Mouse (Mus musculus) limb, embryonic 14.5 days (tissue): Measurements from ENCODE around the gene Fdx1l. TPM values are rescaled to one million over a fixed set of nuclear protein-coding genes. Genes with fewer than 3 reads are reported as not detected.
A peak's percentile ranks its signal among the peaks of the same experiment; 100 is the strongest.

Experiments used
- ATAC-seq: fragments of 200-750 bp; cut with Nextera tagmentation; 2 replicates; pipeline ENCODE4 v1.8.0; 2017; ENCODE audit warnings: low read depth, moderate number of reproducible peaks, moderate TSS enrichment; ENCODE audit not compliant: low FRiP score
- DNase-seq: peaks from one replicate; pipeline ENCODE4 v3.0.0-alpha.2; 2015; ENCODE audit warnings: low spot score
- H3K27ac ChIP-seq: fragments of 300-500 bp; sonication (generic); replicated peaks from 2 replicates; pipeline ENCODE4 v1.5.1; 2014; ENCODE audit warnings: low read depth, mild to moderate bottlenecking, low read length, moderate library complexity, mixed read lengths
- H3K27me3 ChIP-seq: fragments of 300-500 bp; sonication (generic); 2 replicates; pipeline ENCODE4 v1.6.1; 2014; ENCODE audit warnings: low read length, mixed read lengths; ENCODE audit not compliant: control insufficient read depth, insufficient read depth
- H3K36me3 ChIP-seq: fragments of 300-500 bp; sonication (generic); 2 replicates; pipeline ENCODE4 v1.6.1; 2014; ENCODE audit warnings: mild to moderate bottlenecking, low read length, moderate library complexity, mixed read lengths; ENCODE audit not compliant: control insufficient read depth, insufficient read depth
- H3K4me1 ChIP-seq: fragments of 300-500 bp; sonication (generic); 2 replicates; pipeline ENCODE4 v1.6.1; 2014; ENCODE audit warnings: antibody characterized with exemption, low read length, mixed read lengths; ENCODE audit not compliant: control insufficient read depth, insufficient read depth
- H3K4me2 ChIP-seq: fragments of 300-500 bp; sonication (generic); replicated peaks from 2 replicates; pipeline ENCODE4 v1.6.1; 2014; ENCODE audit warnings: low read depth, mild to moderate bottlenecking, low read length, moderate library complexity; ENCODE audit not compliant: severe bottlenecking
- H3K4me3 ChIP-seq: fragments of 300-500 bp; sonication (generic); replicated peaks from 2 replicates; pipeline ENCODE4 v1.5.1; 2014; ENCODE audit warnings: low read length
- H3K9ac ChIP-seq: fragments of 300-500 bp; sonication (generic); 2 replicates; pipeline ENCODE4 v1.6.1; 2014; ENCODE audit warnings: mild to moderate bottlenecking, low read depth, low read length, moderate library complexity; ENCODE audit not compliant: severe bottlenecking
- H3K9me3 ChIP-seq: fragments of 300-500 bp; sonication (generic); 2 replicates; pipeline ENCODE4 v1.6.1; 2016; ENCODE audit warnings: low read length; ENCODE audit not compliant: control insufficient read depth
- POLR2A ChIP-seq: fragments of 200-500 bp; IDR thresholded peaks from 2 replicates; pipeline ENCODE4 v1.8.0; 2012; ENCODE audit warnings: inconsistent platforms, mild to moderate bottlenecking, moderate library complexity, borderline replicate concordance; ENCODE audit not compliant: insufficient read depth, insufficient read length; ENCODE audit errors: extremely low read depth
- WGBS: fragments of 180-500 bp; shearing (Covaris S2); extraction: QIAGEN DNeasy Blood & Tissue Kit; methylation state at CpG from one replicate; pipeline ENCODE4 v1.1.7; 2014; 5-methylcytosine and 5-hydroxymethylcytosine counted together
- polyA plus RNA-seq, 2 experiments: library from polyadenylated mRNA; depleted of rRNA in 1 of 2; stranded (reverse) in 1 of 2; unstranded in 1 of 2; fragments of >200 nt; fragmentation: Nextera tagmentation in 1 of 2; extraction: Ambion mirVana in 1 of 2; gene quantifications; 2 replicates each; pipeline versions ENCODE4 v1.2.1 to v1.2.3; 2012 to 2014

The Fdx1l gene
- polyA plus RNA-seq, 2 experiments = 65.1 to 68.9 TPM

GRCm38 (mm10) chr9:21100447-21101161 is 27.2 kb upstream of the Fdx1l start:
- DNase-seq (no peak), ATAC-seq (no peak)
- H3K27me3 ChIP-seq = no peaks in the 10 kb centered on the region
- no peak for TF ChIP-seq POLR2A
- no peak overlapping the region for H3K4me2 ChIP-seq
- H3K9me3 ChIP-seq = no peaks in the 10 kb centered on the region
- no peaks in the 10 kb centered on the region for H3K4me1 ChIP-seq
- no peaks in the 10 kb centered on the region for H3K36me3 ChIP-seq
- no peak overlapping the region for H3K4me3 ChIP-seq
- no peak overlapping the region for H3K27ac ChIP-seq
- 47% methylated on average over 15 of the region's 15 CpGs for WGBS
- 0 out of 2 replicates have a peak overlapping the region, but pooled peaks have one; percentile 31 for H3K9ac ChIP-seq

DNA sequence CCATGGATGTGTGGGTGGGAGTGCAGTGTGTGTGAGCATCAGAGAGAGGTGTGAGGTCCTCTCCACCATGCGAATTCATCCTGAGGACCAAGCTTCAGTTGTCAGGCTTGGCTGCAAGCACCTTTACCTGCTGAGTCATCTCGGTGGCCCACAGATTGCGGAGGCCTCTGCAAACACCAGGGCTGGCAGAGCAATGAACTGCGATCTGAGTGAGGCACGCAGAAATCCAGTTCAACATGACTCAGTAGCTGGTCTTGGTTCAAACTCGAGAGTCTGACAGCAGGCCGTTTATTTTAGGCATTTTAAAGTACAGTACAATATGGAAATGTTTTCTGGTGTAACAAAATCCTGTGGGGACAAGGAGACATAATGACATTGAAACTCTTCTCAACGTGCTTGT is 24.4 kb upstream of the Fdx1l start:
- Histone ChIP-seq H3K27me3 (no peaks in the 10 kb centered on the region), H3K9me3 (no peaks in the 10 kb centered on the region), H3K27ac (no peak overlapping the region), H3K4me3 (no peak overlapping the region), H3K4me2 (no peak overlapping the region), H3K9ac (no peak overlapping the region), H3K4me1 (no peaks in the 10 kb centered on the region), H3K36me3 (no peaks in the 10 kb centered on the region)
- WGBS = 79% methylated on average over 8 of the region's 8 CpGs
- no peak for TF ChIP-seq POLR2A
- no peak for ATAC-seq
- DNase-seq = no peak

DNA sequence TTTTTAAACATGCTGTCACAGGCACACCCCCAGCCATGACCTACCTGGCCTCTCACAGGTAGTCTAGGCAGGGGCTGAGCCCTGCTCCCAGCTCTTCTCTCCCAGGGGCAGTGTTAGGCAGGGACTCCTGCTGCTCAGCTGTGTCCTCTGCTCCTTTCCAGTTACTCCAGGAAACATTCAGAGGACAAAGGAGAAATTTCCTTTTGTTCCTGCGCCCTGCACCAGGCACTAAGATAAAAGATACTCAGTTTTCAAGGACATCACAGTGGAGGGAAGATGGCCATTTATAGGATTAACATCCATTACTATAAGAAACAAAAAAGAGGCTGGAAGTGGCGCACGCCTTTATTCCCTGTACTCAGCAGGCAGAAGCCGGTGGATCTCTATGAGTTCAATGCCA is 22.5 kb upstream of the Fdx1l start:
- Histone ChIP-seq H3K4me3 (no peak overlapping the region), H3K27me3 (no peaks in the 10 kb centered on the region), H3K4me2 (no peak overlapping the region), H3K4me1 (peaks cover under 1% of the 10 kb centered on the region; the same call in 1 of the 2 replicates), H3K9me3 (no peaks in the 10 kb centered on the region), H3K9ac (no peak overlapping the region), H3K27ac (no peak overlapping the region), H3K36me3 (no peaks in the 10 kb centered on the region)
- WGBS = 94% methylated on average over 4 of the region's 4 CpGs
- no peak for ATAC-seq
- no peak for TF ChIP-seq POLR2A
- no peak for DNase-seq

GRCm38 (mm10) chr9:21093423-21093822 is 20.0 kb upstream of the Fdx1l start:
- Histone ChIP-seq H3K9me3 (no peaks in the 10 kb centered on the region), H3K4me1 (peaks cover 5% of the 10 kb centered on the region; the same call in 1 of the 2 replicates), H3K4me3 (no peak overlapping the region), H3K4me2 (no peak overlapping the region), H3K27ac (no peak overlapping the region), H3K27me3 (no peaks in the 10 kb centered on the region), H3K9ac (no peak overlapping the region), H3K36me3 (peaks cover 19% of the 10 kb centered on the region)
- no peak for ATAC-seq
- no peak for DNase-seq
- 93% methylated on average over 9 of the region's 9 CpGs for WGBS
- no peak for TF ChIP-seq POLR2A

DNA sequence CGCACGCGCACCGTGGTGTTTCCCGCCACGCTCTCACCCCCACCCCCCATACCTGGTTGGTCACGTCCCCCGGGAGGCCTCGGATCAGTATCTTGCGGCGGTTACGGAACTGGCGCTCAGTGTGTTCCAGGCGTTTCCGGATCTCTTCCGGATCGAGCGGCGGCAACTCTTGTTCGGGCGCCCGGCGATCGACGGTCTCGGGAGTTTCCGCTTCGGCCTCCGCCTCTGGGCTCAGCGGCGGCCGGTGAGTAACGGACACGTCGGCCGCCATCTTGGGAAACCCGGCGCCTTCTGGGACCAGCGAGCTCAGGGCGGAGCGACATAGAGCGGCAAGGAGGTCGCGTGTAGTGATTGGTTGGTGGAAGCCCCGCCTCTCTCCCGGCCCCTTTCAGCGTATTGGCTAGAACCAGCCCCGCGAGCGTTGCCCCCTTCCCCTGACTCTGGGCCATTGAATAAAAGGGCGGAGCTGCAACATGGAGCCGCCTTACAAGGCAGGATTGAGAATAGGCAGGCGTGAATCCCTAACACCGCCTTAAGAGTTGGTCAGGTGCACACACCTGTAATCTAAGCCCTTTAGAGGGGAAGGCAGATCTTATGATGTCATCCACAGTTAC is 18.4 kb upstream of the Fdx1l start, which contains the start of the genes Gm38431 and Raver1:
Gene Gm38431 (minus strand): TSS at position 291 of the 614 bp plus-strand sequence.
Gene Raver1 (minus strand): TSS at position 302 of the 614 bp plus-strand sequence.
- H3K4me3 ChIP-seq = peak within 1 kb of the TSS; percentile 76
- H3K4me2 ChIP-seq = peak within 1 kb of the TSS; percentile 82
- peak; percentile 97; the same call in 1 of the 2 replicates for TF ChIP-seq POLR2A
- H3K9me3 ChIP-seq = no peaks in the 10 kb centered on the region
- under 1% methylated on average over 51 of the region's 54 CpGs for WGBS
- DNase-seq (peak; percentile 100), ATAC-seq (peak; percentile 100)
- H3K27ac ChIP-seq = peak within 1 kb of the TSS; percentile 89
- H3K9ac ChIP-seq = peak within 1 kb of the TSS; percentile 86
- no peaks in the 10 kb centered on the region for H3K27me3 ChIP-seq
- peaks cover 5% of the 10 kb centered on the region; the same call in 1 of the 2 replicates for H3K4me1 ChIP-seq
- peaks cover 36% of the 10 kb centered on the region for H3K36me3 ChIP-seq
